Mouse (Mus musculus) limb, embryonic 11.5 days (tissue): Measurements from ENCODE around the gene Napa. TPM values are rescaled to one million over a fixed set of nuclear protein-coding genes. Genes with fewer than 3 reads are reported as not detected.

ENCODE experiments used
- ATAC-seq: fragments of 200-750 bp; cut with Nextera tagmentation; 2 replicates; pipeline ENCODE4 v1.8.0; 2017; ENCODE audit warnings: low read depth; ENCODE audit not compliant: insufficient number of reproducible peaks, low FRiP score, low TSS enrichment
- DNase-seq: peaks from one replicate; pipeline ENCODE4 v3.0.0-alpha.2; 2015; ENCODE audit warnings: low spot score
- H3K27ac ChIP-seq: fragments of 300-500 bp; sonication (generic); replicated peaks from 2 replicates; pipeline ENCODE4 v1.5.1; 2014; ENCODE audit warnings: low read depth, mild to moderate bottlenecking, low read length
- H3K27me3 ChIP-seq: fragments of 300-500 bp; sonication (generic); 2 replicates; pipeline ENCODE4 v1.6.1; 2014; ENCODE audit warnings: mild to moderate bottlenecking, low read length, mixed read lengths; ENCODE audit not compliant: control insufficient read depth, insufficient read depth
- H3K36me3 ChIP-seq: fragments of 300-500 bp; sonication (generic); 2 replicates; pipeline ENCODE4 v1.6.1; 2014; ENCODE audit warnings: mild to moderate bottlenecking, low read length, moderate library complexity, mixed read lengths; ENCODE audit not compliant: control insufficient read depth, insufficient read depth
- H3K4me1 ChIP-seq: fragments of 300-500 bp; sonication (generic); 2 replicates; pipeline ENCODE4 v1.6.1; 2014; ENCODE audit warnings: low read length, mixed read lengths; ENCODE audit not compliant: control insufficient read depth, insufficient read depth
- H3K4me2 ChIP-seq: fragments of 300-500 bp; sonication (generic); 2 replicates; pipeline ENCODE4 v1.6.1; 2014; ENCODE audit warnings: low read depth, mild to moderate bottlenecking, moderate library complexity; ENCODE audit not compliant: severe bottlenecking
- H3K4me3 ChIP-seq: fragments of 300-500 bp; sonication (generic); 2 replicates; pipeline ENCODE4 v1.5.1; 2014; ENCODE audit warnings: low read depth, low read length
- H3K9ac ChIP-seq: fragments of 300-500 bp; sonication (generic); 2 replicates; pipeline ENCODE4 v1.6.1; 2014; ENCODE audit warnings: mild to moderate bottlenecking, low read length
- H3K9me3 ChIP-seq: fragments of 300-500 bp; sonication (generic); 2 replicates; pipeline ENCODE4 v1.6.1; 2016; ENCODE audit warnings: low read length; ENCODE audit not compliant: control insufficient read depth
- WGBS: fragments of 180-500 bp; shearing (Covaris S2); extraction: QIAGEN DNeasy Blood & Tissue Kit; methylation state at CpG from one replicate; pipeline ENCODE4 v1.1.7; 2014; 5-methylcytosine and 5-hydroxymethylcytosine counted together
- polyA plus RNA-seq: library from polyadenylated mRNA; unstranded; fragments of >200 nt; fragmentation: Nextera tagmentation; extraction: Ambion mirVana; gene quantifications from 2 replicates; pipeline ENCODE4 v1.2.1, GENCODE M21; 2014

Napa gene
- polyA plus RNA-seq, 1 experiment from 2014 or later: 203 TPM

DNA sequence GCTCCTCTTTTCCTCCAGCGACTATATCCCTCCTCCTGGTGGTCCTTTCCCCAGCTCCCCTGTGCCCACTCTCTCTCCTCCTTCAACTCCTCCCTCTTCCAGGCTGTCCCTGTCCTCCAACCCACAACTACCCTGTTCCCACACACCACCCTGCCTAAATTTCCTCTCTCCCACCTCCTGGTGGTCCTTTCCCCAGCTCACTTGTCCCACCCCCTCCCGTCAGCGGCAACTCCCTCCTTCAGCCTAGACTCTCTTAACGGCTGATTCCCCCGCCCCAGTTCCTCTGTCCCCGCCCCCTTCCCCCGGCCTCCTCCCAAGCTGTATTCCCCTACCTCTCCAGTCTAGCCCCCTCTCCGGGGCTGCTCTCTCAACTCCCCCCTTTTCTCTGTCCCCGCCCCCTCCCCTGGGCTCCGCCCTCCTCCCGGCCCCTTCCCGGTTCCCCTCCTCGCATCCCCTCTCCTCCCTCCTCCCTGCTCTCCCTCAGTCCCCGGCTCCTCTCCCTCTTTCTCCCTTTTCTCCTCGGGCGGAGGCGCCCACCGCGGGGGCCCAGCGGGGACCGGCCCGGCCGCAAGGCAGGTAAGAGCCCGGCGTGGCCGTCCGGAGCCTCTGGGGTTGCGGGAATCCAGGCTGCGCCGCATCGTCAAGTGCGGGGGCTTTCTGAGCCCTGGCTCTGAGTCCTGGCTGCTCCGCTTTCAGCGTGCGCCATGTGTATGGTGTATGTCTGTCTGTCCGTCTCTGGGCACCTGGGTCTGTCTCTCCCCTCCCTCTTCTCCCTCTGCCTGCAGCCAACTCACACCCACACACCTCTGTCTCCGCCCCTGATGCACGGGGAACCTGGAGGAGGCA lies 31.8 kb downstream of the Napa start:
- WGBS: 1% methylated on average over 38 of the region's 38 CpGs
- DNase-seq (peak; percentile 81), ATAC-seq (peak; percentile 83)
- Histone ChIP-seq H3K36me3 (no peaks in the 10 kb centered on the region), H3K4me3 (peak overlapping the region; percentile 54), H3K4me1 (peaks cover 6% of the 10 kb centered on the region; the same call in 1 of the 2 replicates), H3K9me3 (no peaks in the 10 kb centered on the region), H3K27ac (no peak overlapping the region), H3K9ac (peak overlapping the region; percentile 59), H3K4me2 (peak overlapping the region; percentile 82), H3K27me3 (no peaks in the 10 kb centered on the region; the same call in 1 of the 2 replicates)

DNA sequence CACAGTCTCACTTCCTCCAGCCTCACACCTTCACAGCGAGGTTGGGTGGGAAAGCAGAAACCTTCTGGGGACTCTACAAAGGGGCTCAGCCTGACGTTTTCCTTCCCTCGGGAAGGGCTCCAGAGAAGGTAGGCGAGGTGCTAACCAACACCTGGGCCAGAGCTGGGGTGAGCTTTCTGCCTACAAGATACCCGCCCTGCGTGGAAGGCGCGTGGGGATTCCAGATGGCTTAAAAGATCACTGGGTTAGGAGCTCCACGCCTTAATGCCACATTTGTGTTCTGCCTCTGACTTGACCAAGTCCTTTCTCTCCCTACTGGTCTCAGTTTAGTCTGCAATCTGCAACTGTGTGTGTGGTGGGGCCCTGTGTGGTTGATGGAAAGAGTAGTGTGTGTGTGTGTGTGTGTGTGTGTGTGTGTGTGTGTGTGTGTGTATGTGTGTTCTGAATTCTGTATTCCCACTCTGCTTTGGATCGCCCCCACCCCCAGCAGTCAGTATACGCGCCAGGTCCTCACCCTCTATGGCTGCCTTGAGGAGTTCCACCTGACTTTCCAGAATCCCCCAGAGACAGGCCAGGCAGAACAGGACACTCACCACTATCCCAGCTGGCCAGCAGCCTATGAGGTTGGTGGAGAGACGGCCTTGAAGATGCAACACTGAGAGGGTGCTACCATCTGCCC lies 32.8 kb downstream of the Napa start:
- H3K27ac ChIP-seq: no peak overlapping the region
- no peak for ATAC-seq
- peaks cover 6% of the 10 kb centered on the region; the same call in 1 of the 2 replicates for H3K4me1 ChIP-seq

DNA sequence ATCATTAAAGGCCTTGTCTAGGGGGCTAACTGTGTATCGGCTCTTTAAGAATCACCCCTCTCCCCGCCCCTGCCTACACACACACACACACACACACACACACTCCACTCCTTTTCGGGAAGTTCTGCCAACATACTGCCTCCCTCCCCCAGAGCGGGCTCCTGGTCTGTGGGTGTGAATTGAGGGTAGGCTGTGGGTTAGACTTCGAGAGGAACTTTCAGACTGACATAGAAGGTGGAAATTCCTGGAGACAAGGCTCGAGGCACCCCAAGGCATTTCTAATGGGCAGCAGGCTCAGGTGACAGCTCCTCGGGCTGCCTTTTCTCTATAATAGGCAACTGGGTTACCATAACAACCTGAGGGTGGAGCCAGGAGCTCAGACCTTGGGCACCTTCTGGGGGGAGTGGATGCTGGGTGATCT lies 33.9 kb downstream of the Napa start:
- Histone ChIP-seq H3K9ac (no peak overlapping the region), H3K4me3 (no peak overlapping the region), H3K27ac (no peak overlapping the region), H3K4me1 (peaks cover 6% of the 10 kb centered on the region; the same call in 1 of the 2 replicates), H3K4me2 (no peak overlapping the region), H3K9me3 (no peaks in the 10 kb centered on the region), H3K36me3 (no peaks in the 10 kb centered on the region), H3K27me3 (no peaks in the 10 kb centered on the region; the same call in 1 of the 2 replicates)
- WGBS: 21% methylated on average over 7 of the region's 7 CpGs
- no peak for ATAC-seq
- DNase-seq: peak; percentile 28

More for the DNA sequence above, 32.8 kb downstream of the Napa start:
- 37% methylated on average over 13 of the region's 13 CpGs for WGBS
- Histone ChIP-seq H3K27me3 (no peaks in the 10 kb centered on the region; the same call in 1 of the 2 replicates), H3K9ac (no peak overlapping the region), H3K9me3 (no peaks in the 10 kb centered on the region), H3K4me2 (peak overlapping the region; percentile 82), H3K4me3 (peak overlapping the region; percentile 54), H3K36me3 (no peaks in the 10 kb centered on the region)
- DNase-seq: no peak

DNA sequence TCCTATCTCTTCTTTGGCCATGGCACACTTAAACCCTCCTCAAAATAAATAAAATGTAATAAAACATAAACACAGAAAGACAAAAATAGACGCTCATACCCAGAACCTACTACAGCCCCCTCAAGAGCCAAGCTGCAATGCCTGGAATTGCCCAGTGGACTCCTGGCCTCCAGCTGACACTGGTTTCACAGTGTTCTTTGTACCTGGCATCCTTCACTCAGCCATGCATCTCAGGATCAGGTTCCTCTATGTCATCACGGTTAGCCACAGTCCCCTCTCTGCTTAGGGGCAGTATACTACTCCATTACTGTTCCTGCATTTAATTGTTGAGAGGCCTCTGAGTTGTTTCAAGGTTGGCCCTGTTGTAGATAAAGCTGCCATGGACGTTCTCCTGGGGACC lies 34.7 kb downstream of the Napa start:
- Histone ChIP-seq H3K36me3 (no peaks in the 10 kb centered on the region), H3K27me3 (no peaks in the 10 kb centered on the region; the same call in 1 of the 2 replicates), H3K4me1 (peaks cover 6% of the 10 kb centered on the region; the same call in 1 of the 2 replicates), H3K9ac (no peak overlapping the region), H3K4me3 (no peak overlapping the region), H3K9me3 (no peaks in the 10 kb centered on the region), H3K4me2 (no peak overlapping the region), H3K27ac (no peak overlapping the region)
- 70% methylated on average over 3 of the region's 3 CpGs for WGBS
- ATAC-seq (no peak), DNase-seq (no peak)

DNA sequence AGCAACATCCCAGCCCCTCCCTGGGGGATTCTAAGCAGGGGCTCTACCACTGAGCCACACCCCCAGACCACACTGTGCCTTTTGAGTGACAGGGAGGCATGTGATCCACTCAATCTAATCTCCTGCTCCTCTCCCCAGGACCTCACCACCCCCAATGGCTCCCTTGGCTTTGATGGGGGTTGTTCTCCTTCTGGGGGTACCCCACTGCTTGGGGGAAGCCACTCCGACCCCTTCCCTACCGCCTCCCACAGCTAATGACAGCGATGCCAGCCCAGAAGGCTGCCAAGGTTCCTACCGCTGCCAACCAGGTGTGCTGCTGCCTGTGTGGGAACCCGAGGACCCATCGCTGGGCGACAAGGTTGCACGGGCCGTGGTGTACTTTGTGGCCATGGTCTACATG lies 35.4 kb downstream of the Napa start:
- H3K4me2 ChIP-seq: no peak overlapping the region
- ATAC-seq (no peak), DNase-seq (no peak)
- H3K36me3 ChIP-seq: no peaks in the 10 kb centered on the region
- no peaks in the 10 kb centered on the region; the same call in 1 of the 2 replicates for H3K27me3 ChIP-seq
- WGBS: 90% methylated on average over 9 of the region's 9 CpGs
- H3K27ac ChIP-seq: no peak overlapping the region
- H3K4me3 ChIP-seq: no peak overlapping the region
- H3K4me1 ChIP-seq: peaks cover 6% of the 10 kb centered on the region; the same call in 1 of the 2 replicates
- no peaks in the 10 kb centered on the region for H3K9me3 ChIP-seq
- H3K9ac ChIP-seq: no peak overlapping the region

DNA sequence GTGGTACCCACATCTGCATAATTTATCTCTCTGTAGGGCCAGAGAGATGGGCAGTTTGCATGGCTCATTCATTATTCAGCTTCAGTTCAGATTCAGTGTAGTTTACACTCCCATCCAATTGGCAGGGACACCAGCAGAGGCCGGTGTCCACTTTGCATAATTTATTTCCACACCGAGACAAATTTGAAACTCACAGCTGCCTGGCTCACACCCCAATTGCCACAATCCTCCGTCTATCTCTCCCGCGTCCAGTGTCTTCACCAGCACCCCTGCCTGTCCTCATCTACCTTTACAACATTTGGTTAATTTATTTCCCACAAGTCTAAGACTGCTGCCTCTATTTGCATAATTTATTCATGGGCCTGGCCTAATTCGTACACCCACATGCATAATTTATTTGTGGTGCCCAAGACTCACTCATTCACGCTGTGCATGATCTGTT lies 36.7 kb downstream of the Napa start:
- no peak overlapping the region for H3K27ac ChIP-seq
- DNase-seq: no peak
- no peak overlapping the region for H3K4me3 ChIP-seq
- H3K9ac ChIP-seq: no peak overlapping the region
- WGBS: 66% methylated on average over 7 of the region's 7 CpGs
- no peaks in the 10 kb centered on the region for H3K9me3 ChIP-seq
- H3K4me2 ChIP-seq: no peak overlapping the region
- no peak for ATAC-seq
- H3K4me1 ChIP-seq: peaks cover 6% of the 10 kb centered on the region; the same call in 1 of the 2 replicates
- H3K36me3 ChIP-seq: no peaks in the 10 kb centered on the region
- H3K27me3 ChIP-seq: no peaks in the 10 kb centered on the region; the same call in 1 of the 2 replicates

DNA sequence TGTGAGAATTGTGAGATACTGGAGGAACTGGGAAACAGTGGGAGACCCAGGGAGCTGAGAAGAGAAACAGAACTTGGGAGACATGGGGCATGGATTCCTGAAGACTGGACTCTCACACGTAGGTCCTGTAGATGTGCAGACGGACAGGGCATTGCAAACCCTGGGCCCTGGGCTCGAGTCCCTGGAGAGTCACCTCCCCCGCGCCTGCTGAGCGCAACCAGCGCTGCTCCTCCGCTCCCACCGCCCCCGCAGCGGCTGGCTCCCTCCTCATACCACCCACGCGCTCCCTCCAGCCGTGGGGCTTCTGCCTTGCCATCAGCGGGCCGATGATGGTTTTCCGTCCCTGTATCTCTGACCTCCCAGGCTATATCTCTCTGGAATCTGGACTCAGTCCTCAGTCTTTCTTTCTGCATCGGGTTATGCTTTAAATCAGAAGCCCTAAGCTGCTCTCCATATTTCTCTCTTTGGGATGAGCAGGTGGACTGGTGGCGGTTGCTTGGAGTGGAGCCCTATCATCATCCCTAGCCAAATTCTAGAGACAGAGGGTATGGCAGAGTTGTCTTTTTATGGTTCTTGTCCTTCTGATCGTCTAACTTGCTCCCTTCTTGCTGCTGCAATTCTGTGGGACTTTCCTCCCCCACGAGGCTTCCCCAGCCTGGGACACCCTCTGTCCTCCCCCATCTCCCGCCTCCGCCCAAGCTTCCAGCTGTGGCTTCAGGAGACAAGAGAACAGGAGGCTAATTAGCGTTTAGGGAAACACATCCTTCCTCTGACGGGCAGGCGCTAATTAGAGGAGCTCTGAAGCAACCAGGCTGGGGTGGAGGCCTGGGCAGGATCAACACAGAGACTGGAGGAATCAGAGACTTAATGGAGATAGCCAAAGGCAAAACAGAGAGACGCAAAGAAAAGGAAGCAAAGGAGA lies 48.5 kb downstream of the Napa start:
- WGBS: 34% methylated on average over 27 of the region's 27 CpGs
- Histone ChIP-seq H3K9me3 (no peaks in the 10 kb centered on the region), H3K4me2 (no peak overlapping the region), H3K4me1 (no peaks in the 10 kb centered on the region), H3K4me3 (no peak overlapping the region), H3K36me3 (no peaks in the 10 kb centered on the region), H3K9ac (no peak overlapping the region), H3K27ac (no peak overlapping the region), H3K27me3 (peaks cover 8% of the 10 kb centered on the region)
- no peak for ATAC-seq
- DNase-seq: no peak

DNA sequence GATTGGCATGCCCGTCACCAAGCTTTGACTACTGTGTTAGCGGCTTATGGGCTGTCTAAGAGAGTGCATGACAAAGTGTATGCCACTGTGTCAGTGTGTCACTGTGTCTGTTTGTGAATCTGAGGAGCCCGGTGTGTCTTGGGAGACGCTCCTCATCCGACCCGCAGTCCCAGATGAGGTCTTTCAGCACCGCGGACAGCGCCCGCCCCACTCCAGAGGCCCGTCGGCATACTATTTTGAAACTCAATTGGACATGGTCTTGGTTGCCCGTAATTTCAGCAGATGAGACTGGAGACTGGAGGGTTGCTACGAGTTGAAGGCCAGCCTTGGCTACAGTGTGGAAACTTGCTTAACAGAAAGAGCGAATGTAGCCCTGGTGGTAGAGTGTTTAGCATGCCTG lies 49.4 kb downstream of the Napa start:
- WGBS: 12% methylated on average over 15 of the region's 15 CpGs
- Histone ChIP-seq H3K27ac (no peak overlapping the region), H3K9me3 (no peaks in the 10 kb centered on the region), H3K27me3 (peaks cover 8% of the 10 kb centered on the region), H3K4me1 (no peaks in the 10 kb centered on the region), H3K9ac (no peak overlapping the region), H3K4me2 (no peak overlapping the region), H3K4me3 (no peak overlapping the region), H3K36me3 (no peaks in the 10 kb centered on the region)
- DNase-seq (peak; percentile 86), ATAC-seq (no peak)
